Mouse (Mus musculus) CH12F3 (cell line): ENCODE results near the gene Prb1.
"Not testable (repeated sequence)": the region's sequence is repeated elsewhere in the genome, so short reads cannot be mapped to it uniquely, and the experiment has no call there.

Source experiments
- in situ Hi-C: fragments of 300-500 bp; cut with MboI; formaldehyde crosslinking; loops from 2 replicates; pipeline ENCODE4 v1.14.3; 2020; ENCODE audit warnings: low sequenced_read_pairs

Gene Prb1

DNA sequence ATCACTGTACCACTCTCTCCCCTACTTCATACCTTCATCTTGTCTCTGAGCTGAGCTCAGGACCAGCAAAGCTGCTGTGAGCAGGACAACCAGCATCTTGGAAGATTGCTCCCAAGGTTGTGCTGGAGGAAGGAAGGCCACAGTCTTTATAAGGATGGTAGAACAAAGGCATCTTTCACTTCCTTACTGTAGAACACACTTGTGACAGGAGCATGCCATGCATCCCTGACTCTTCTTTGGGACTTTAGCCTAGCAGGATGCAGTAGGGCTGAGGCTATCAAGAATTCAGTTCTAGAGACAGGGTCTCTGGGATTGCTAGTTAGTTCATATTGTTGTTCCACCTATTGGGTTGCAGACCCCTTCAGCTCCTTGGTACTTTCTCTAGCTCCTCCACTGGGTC is at the start of gene Prb1:
Gene Prb1, minus strand, starts transcription at position 101 of the 400 bp plus-strand sequence.
- in situ Hi-C loops, result not testable (repeated sequence)
